Mouse (Mus musculus): ENCODE measurements around the gene P4ha3.

DNA sequence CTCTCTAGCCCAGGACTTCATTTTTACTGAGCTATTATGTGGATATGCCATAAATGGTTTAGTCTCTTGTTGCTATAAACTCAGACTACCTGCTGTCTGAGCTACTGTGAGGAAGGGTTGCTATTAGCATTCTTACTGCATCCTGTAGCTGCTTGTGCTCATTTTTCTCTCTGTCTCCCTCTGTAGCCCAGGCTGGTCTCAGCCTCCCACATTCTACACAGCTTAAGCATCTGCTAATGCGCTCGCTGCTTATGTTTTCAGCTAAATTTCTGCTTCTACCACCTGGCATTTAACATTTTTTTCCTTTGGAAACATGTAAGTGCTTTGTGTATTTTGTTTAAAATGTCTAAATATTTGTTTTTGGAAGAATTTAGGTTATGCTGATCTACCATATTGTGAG is 10.4 kb downstream of the P4ha3 start:
- TF ChIP-seq CTCF (IDR thresholded peaks at IDR 0.05; ENCODE audit: control insufficient read depth, insufficient read depth, insufficient read length): no peak
- no peak for TF ChIP-seq MAX (IDR thresholded peaks at IDR 0.05)
- TF ChIP-seq USF1 (IDR thresholded peaks at IDR 0.05; ENCODE audit: low read depth): no peak
- TF ChIP-seq MYOG (IDR thresholded peaks at IDR 0.05; ENCODE audit: control insufficient read depth, extremely low read depth, insufficient read length): no peak
